Mouse (Mus musculus): ENCODE data around the gene Tmtc2. TPM values are rescaled to one million over a fixed set of nuclear protein-coding genes. Genes with fewer than 3 reads are reported as not detected.

Gene Tmtc2
- total RNA-seq (2023), result 0.22 and 0.88 TPM in 2 replicates

GRCm38 (mm10) chr10:105573908-105574694 is at the start of gene Tmtc2:
TSS of gene Tmtc2 (minus strand) at chr10:105574451.

Measured in neutrophil, adult 65 days (primary cell).